Mouse (Mus musculus): ENCODE measurements around the gene Olfr523.

- TF ChIP-seq CTCF (IDR thresholded peaks at IDR 0.05; ENCODE audit: borderline replicate concordance, extremely low read depth, insufficient read depth, insufficient read length), result no peak
- no peak for TF ChIP-seq POLR2A (IDR thresholded peaks at IDR 0.05; ENCODE audit: borderline replicate concordance, extremely low read depth, insufficient read depth, insufficient read length, poor library complexity, severe bottlenecking)
Observed at GRCm38 (mm10) chr7:140190435-140190834, 17.4 kb downstream of the Olfr523 start.

Data from brain, embryonic 14.5 days (tissue).